Mouse (Mus musculus): ENCODE results near the gene Mdm2. TPM values are rescaled to one million over a fixed set of nuclear protein-coding genes. Genes with fewer than 3 reads are reported as not detected.

Mdm2 gene
- total RNA-seq, 1 experiment from 2014 or later, result 108 TPM

GRCm38 (mm10) chr10:117695605-117696004 lies 15.0 kb downstream of the Mdm2 start:
- no peak for ATAC-seq (replicated peaks in 1 of 2; ENCODE audit: insufficient read depth in 1 of 2, low FRiP score in 2 of 2, low TSS enrichment in 1 of 2, low read depth in 1 of 2, poor library complexity in 2 of 2, severe bottlenecking in 2 of 2)

GRCm38 (mm10) chr10:117695027-117695426 lies 15.5 kb downstream of the Mdm2 start:
- ATAC-seq (replicated peaks in 1 of 2; ENCODE audit: insufficient read depth in 1 of 2, low FRiP score in 2 of 2, low TSS enrichment in 1 of 2, low read depth in 1 of 2, poor library complexity in 2 of 2, severe bottlenecking in 2 of 2), result no peak

DNA sequence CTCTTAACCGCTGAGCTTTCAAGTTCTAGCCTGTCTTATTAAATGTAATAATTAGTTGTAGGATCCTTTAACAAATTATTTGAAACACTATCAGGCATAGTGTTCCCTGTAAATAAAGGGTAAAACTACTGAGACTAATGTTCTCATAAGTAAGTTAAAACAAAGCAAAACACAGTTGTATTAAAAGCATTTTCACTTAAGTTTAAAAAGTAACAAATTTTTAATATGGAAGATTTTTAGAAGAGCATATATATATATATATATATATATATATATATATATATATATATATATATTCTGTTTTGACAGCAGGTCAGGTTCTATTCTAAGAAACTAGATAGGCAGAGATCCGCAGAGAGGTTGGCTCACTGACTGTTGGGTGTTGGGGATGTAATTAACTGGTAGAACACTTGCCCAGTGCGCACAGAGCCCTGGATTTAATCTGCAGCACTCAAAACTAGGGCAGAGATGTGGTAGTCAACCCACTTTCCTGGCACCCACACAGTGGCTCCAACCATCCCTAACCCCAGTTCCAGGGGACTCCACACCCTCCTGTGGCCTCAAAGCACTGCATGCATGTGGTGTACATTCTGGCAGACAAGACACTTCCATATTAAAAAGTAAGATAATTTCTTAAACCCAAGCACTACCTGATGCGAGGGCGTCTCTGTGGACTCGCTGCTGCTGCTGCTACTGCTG lies 16.2 kb downstream of the Mdm2 start:
- ATAC-seq (replicated peaks in 1 of 2; ENCODE audit: insufficient read depth in 1 of 2, low FRiP score in 2 of 2, low TSS enrichment in 1 of 2, low read depth in 1 of 2, poor library complexity in 2 of 2, severe bottlenecking in 2 of 2), result no peak

- ATAC-seq (replicated peaks in 1 of 2; ENCODE audit: insufficient read depth in 1 of 2, low FRiP score in 2 of 2, low TSS enrichment in 1 of 2, low read depth in 1 of 2, poor library complexity in 2 of 2, severe bottlenecking in 2 of 2), result no peak
Measured at GRCm38 (mm10) chr10:117692953-117693352, 17.6 kb downstream of the Mdm2 start.

DNA sequence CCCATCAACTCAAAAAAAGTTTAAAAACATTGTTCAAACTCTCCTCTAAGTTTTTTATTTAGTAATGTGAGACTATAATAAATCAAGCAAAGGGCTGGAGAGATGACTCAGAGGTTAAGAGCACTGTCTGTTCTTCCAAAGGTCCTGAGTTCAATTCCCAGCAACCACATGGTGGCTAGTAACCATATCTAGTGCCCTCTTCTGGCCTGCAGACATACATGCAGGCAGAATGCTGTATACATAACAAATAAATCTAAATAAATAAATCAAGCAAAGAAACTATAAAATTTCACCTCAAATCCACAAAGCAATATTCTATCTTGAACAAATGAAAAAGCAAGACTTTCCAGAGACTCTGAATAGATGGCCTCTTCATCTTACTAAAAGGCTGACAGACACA lies 18.4 kb downstream of the Mdm2 start:
- no peak for ATAC-seq (replicated peaks in 1 of 2; ENCODE audit: insufficient read depth in 1 of 2, low FRiP score in 2 of 2, low TSS enrichment in 1 of 2, low read depth in 1 of 2, poor library complexity in 2 of 2, severe bottlenecking in 2 of 2)

GRCm38 (mm10) chr10:117691389-117691968 lies 19.1 kb downstream of the Mdm2 start:
- no peak for ATAC-seq (replicated peaks in 1 of 2; ENCODE audit: insufficient read depth in 1 of 2, low FRiP score in 2 of 2, low TSS enrichment in 1 of 2, low read depth in 1 of 2, poor library complexity in 2 of 2, severe bottlenecking in 2 of 2)

- no peak for ATAC-seq (replicated peaks in 1 of 2; ENCODE audit: insufficient read depth in 1 of 2, low FRiP score in 2 of 2, low TSS enrichment in 1 of 2, low read depth in 1 of 2, poor library complexity in 2 of 2, severe bottlenecking in 2 of 2)
Measured at GRCm38 (mm10) chr10:117690770-117691296, 19.7 kb downstream of the Mdm2 start.

DNA sequence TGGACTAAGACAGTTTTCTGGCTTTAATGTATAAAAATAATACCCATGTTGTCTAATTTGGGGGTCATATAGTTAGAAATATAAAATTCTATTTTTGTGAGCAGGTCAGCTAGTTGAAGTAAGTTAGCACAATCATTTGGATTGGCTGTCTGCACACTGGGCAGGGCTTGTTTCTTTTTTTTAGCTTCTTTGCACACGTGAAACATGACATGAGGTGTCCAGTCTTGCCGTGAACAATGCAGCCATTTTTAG lies 20.5 kb downstream of the Mdm2 start:
- ATAC-seq (replicated peaks in 1 of 2; ENCODE audit: insufficient read depth in 1 of 2, low FRiP score in 2 of 2, low TSS enrichment in 1 of 2, low read depth in 1 of 2, poor library complexity in 2 of 2, severe bottlenecking in 2 of 2), result no peak; a peak in 1 of 4 replicates

GRCm38 (mm10) chr10:117689297-117690100 lies 21.1 kb downstream of the Mdm2 start:
- no peak for ATAC-seq (replicated peaks in 1 of 2; ENCODE audit: insufficient read depth in 1 of 2, low FRiP score in 2 of 2, low TSS enrichment in 1 of 2, low read depth in 1 of 2, poor library complexity in 2 of 2, severe bottlenecking in 2 of 2)

GRCm38 (mm10) chr10:117688204-117689151 lies 22.1 kb downstream of the Mdm2 start:
- ATAC-seq (replicated peaks in 1 of 2; ENCODE audit: insufficient read depth in 1 of 2, low FRiP score in 2 of 2, low TSS enrichment in 1 of 2, low read depth in 1 of 2, poor library complexity in 2 of 2, severe bottlenecking in 2 of 2), result no peak

DNA sequence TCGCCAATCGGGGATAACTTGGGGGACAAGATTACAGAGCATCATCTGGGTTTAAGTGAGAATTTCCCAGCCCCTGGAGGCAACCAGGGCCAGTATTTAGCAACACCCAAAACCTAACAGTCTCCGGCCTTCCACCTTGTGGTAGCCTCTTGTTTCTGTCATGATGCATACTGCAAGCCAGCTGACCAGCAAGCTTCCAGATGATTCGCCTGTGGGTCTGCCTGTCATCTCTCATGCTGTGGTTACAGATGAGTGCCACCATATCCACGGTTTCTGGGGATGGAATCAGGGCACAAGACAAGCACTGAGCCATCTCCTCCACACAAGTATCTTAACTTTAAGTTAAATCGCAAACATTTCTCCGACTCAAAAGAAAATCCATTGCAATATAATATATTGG lies 23.0 kb downstream of the Mdm2 start:
- ATAC-seq (replicated peaks in 1 of 2; ENCODE audit: insufficient read depth in 1 of 2, low FRiP score in 2 of 2, low TSS enrichment in 1 of 2, low read depth in 1 of 2, poor library complexity in 2 of 2, severe bottlenecking in 2 of 2), result no peak

DNA sequence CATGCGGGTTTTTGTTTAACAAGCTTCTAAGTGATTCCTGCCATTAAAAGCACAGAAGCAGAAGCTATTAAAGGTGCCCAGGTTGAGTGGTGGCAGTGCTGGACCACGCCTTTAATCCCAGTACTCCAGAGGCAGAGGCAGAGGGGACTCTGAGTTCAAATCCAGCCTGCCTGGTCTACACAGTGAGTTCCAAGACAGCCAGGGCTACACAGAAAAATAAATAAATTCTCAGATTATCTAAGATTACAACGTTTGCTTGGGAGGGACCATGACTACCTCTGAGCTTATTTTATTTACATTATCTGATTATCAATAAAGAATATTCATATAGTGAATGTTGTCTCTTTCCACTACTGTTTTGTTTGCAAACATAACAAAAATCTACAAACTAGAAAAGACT lies 23.5 kb downstream of the Mdm2 start:
- ATAC-seq (replicated peaks in 1 of 2; ENCODE audit: insufficient read depth in 1 of 2, low FRiP score in 2 of 2, low TSS enrichment in 1 of 2, low read depth in 1 of 2, poor library complexity in 2 of 2, severe bottlenecking in 2 of 2), result no peak

GRCm38 (mm10) chr10:117685849-117686591 lies 24.5 kb downstream of the Mdm2 start:
- ATAC-seq (replicated peaks in 1 of 2; ENCODE audit: insufficient read depth in 1 of 2, low FRiP score in 2 of 2, low TSS enrichment in 1 of 2, low read depth in 1 of 2, poor library complexity in 2 of 2, severe bottlenecking in 2 of 2), result no peak

DNA sequence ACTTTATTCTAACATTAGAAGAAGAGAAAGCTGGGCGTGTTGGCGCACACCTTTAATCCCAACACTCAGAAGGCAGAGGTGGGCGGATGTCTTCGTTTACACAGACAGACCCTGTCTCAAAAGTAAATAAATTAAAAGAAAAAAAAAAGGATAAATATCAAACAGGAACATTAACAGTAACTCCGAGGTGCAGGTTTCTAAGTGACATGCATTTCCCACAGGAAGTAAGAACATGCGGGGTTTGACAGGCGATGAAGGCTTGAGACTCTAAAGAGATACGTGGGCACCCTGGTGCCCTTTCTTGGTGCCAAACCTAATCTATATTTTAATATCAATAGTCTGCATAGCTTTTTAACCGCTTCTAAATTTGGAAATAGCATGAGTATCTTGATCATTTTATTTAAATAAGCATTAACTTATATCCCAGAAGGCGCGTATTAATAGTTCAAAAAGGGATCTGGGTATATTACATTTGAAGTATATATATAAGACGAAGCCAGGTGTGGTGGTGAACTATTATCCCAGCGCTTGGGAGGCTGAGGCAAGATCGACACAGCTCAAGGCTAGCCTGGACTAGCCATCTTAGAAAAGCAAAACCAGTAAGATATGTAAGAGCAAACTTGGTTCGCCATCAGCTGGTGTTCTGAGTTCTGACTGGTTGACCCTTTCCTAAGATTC lies 25.2 kb downstream of the Mdm2 start:
- ATAC-seq (replicated peaks in 1 of 2; ENCODE audit: insufficient read depth in 1 of 2, low FRiP score in 2 of 2, low TSS enrichment in 1 of 2, low read depth in 1 of 2, poor library complexity in 2 of 2, severe bottlenecking in 2 of 2), result no peak

DNA sequence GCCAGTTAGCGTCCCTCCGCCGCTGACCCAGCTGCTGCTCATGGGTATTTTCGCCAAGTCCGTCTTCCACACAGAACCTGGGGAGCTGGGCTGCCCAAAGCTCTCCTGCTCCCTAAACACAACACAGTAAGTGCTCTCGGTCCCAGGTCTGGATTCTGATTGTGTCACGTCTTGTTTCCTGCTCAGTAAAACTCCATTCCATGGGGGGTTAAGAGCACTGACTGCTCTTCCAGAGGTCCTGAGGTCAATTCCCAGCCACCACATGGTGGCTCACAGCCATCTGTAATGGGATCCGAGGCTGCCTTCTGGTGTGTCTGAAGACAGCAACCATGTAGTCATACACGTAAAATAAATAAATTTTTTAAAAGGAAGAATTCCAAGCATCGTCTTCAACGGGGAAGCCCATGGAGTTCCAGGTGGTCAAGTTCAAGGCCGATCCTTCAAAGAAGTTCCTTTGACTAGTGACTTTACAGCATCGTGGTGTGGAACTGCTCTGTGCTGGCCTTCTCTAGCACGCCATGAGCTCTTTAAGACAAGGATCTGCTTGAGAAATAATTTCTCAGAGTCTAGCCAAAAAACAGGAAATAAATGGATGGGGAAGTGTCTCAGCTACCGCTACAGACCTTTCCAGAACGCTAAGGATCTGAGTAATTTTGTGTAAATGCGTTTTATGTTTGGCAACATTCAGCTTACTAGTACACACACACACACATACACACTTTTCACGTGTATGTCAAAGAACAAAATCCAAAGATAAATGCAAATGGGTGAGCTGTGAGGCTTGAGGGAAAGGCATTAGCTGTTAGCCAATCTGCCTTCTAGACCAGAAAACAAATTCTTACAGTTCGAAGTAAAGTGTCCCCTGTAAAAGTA lies 26.0 kb downstream of the Mdm2 start:
- peak; percentile 40 to 43; a peak in 1 of 4 replicates for ATAC-seq (replicated peaks in 1 of 2; ENCODE audit: insufficient read depth in 1 of 2, low FRiP score in 2 of 2, low TSS enrichment in 1 of 2, low read depth in 1 of 2, poor library complexity in 2 of 2, severe bottlenecking in 2 of 2)

- no peak for ATAC-seq (replicated peaks in 1 of 2; ENCODE audit: insufficient read depth in 1 of 2, low FRiP score in 2 of 2, low TSS enrichment in 1 of 2, low read depth in 1 of 2, poor library complexity in 2 of 2, severe bottlenecking in 2 of 2)
Measured at GRCm38 (mm10) chr10:117683734-117684037, 26.9 kb downstream of the Mdm2 start.

Data from hematopoietic stem cell, adult 5-6 weeks (primary cell).